Mouse (Mus musculus): ENCODE measurements around the gene Fbxw4. TPM values are rescaled to one million over a fixed set of nuclear protein-coding genes. Genes with fewer than 3 reads are reported as not detected.
A peak's percentile ranks its signal among the peaks of the same experiment; 100 is the strongest.

Fbxw4 gene
- polyA plus RNA-seq, 1 experiment from 2014 or later, result 3.2 TPM

GRCm38 (mm10) chr19:45623710-45624109, 36.4 kb downstream of the Fbxw4 start:
- H3K9me3 ChIP-seq (ENCODE audit: control insufficient read depth, low read length), result no peaks in the 10 kb centered on the region
- no peak overlapping the region for H3K4me2 ChIP-seq
- H3K9ac ChIP-seq (ENCODE audit: low read length), result no peak overlapping the region
- H3K27me3 ChIP-seq (ENCODE audit: control insufficient read depth, insufficient read depth, low read length), result no peaks in the 10 kb centered on the region
- 84% methylated on average over 4 of the region's 4 CpGs for WGBS
- DNase-seq (ENCODE audit: low spot score, missing footprints), result no peak
- H3K27ac ChIP-seq (ENCODE audit: low read depth, low read length), result no peak overlapping the region
- H3K4me3 ChIP-seq (ENCODE audit: low read depth, low read length), result no peak overlapping the region
- no peaks in the 10 kb centered on the region for H3K4me1 ChIP-seq (ENCODE audit: control insufficient read depth, insufficient read depth, low read length)
- no peak for ATAC-seq (ENCODE audit: low FRiP score)
- no peaks in the 10 kb centered on the region for H3K36me3 ChIP-seq (ENCODE audit: control insufficient read depth, insufficient read depth, low read length)

- Histone ChIP-seq H3K27me3 (ENCODE audit: control insufficient read depth, insufficient read depth, low read length) (no peaks in the 10 kb centered on the region; the same call in 1 of the 2 replicates), H3K4me2 (no peak overlapping the region), H3K36me3 (ENCODE audit: control insufficient read depth, insufficient read depth, low read length) (no peaks in the 10 kb centered on the region), H3K27ac (ENCODE audit: low read depth, low read length) (no peak overlapping the region), H3K9me3 (ENCODE audit: control insufficient read depth, low read length) (no peaks in the 10 kb centered on the region), H3K4me1 (ENCODE audit: control insufficient read depth, insufficient read depth, low read length) (peaks cover 2% of the 10 kb centered on the region), H3K9ac (ENCODE audit: low read length) (no peak overlapping the region), H3K4me3 (ENCODE audit: low read depth, low read length) (no peak overlapping the region)
- ATAC-seq (ENCODE audit: low FRiP score), result no peak
- DNase-seq (ENCODE audit: low spot score, missing footprints), result peak; percentile 31
- 36% methylated on average over 5 of the region's 5 CpGs for WGBS
Measured at GRCm38 (mm10) chr19:45622144-45622543, 38.0 kb downstream of the Fbxw4 start.

GRCm38 (mm10) chr19:45621061-45621460, 39.1 kb downstream of the Fbxw4 start:
- no peak overlapping the region for H3K4me2 ChIP-seq
- ATAC-seq (ENCODE audit: low FRiP score) (no peak), DNase-seq (ENCODE audit: low spot score, missing footprints) (peak; percentile 69)
- no peak overlapping the region for H3K27ac ChIP-seq (ENCODE audit: low read depth, low read length)
- no peaks in the 10 kb centered on the region for H3K9me3 ChIP-seq (ENCODE audit: control insufficient read depth, low read length)
- H3K9ac ChIP-seq (ENCODE audit: low read length), result no peak overlapping the region
- no peaks in the 10 kb centered on the region; the same call in 1 of the 2 replicates for H3K27me3 ChIP-seq (ENCODE audit: control insufficient read depth, insufficient read depth, low read length)
- WGBS, result 63% methylated on average over 7 of the region's 7 CpGs
- H3K36me3 ChIP-seq (ENCODE audit: control insufficient read depth, insufficient read depth, low read length), result no peaks in the 10 kb centered on the region
- H3K4me1 ChIP-seq (ENCODE audit: control insufficient read depth, insufficient read depth, low read length), result peaks cover 12% of the 10 kb centered on the region
- no peak overlapping the region for H3K4me3 ChIP-seq (ENCODE audit: low read depth, low read length)

- Histone ChIP-seq H3K4me2 (no peak overlapping the region), H3K36me3 (ENCODE audit: control insufficient read depth, insufficient read depth, low read length) (no peaks in the 10 kb centered on the region), H3K9me3 (ENCODE audit: control insufficient read depth, low read length) (no peaks in the 10 kb centered on the region), H3K9ac (ENCODE audit: low read length) (no peak overlapping the region), H3K4me1 (ENCODE audit: control insufficient read depth, insufficient read depth, low read length) (peaks cover 23% of the 10 kb centered on the region), H3K4me3 (ENCODE audit: low read depth, low read length) (no peak overlapping the region), H3K27me3 (ENCODE audit: control insufficient read depth, insufficient read depth, low read length) (peaks cover 2% of the 10 kb centered on the region), H3K27ac (ENCODE audit: low read depth, low read length) (no peak overlapping the region)
- no peak for ATAC-seq (ENCODE audit: low FRiP score)
- WGBS, result 88% methylated on average over 14 of the region's 14 CpGs
- peak; percentile 47 for DNase-seq (ENCODE audit: low spot score, missing footprints)
Measured at GRCm38 (mm10) chr19:45619744-45620501, 40.2 kb downstream of the Fbxw4 start.

- H3K4me1 ChIP-seq (ENCODE audit: control insufficient read depth, insufficient read depth, low read length), result peaks cover 23% of the 10 kb centered on the region
- H3K9ac ChIP-seq (ENCODE audit: low read length), result no peak overlapping the region
- no peak overlapping the region for H3K27ac ChIP-seq (ENCODE audit: low read depth, low read length)
- H3K4me3 ChIP-seq (ENCODE audit: low read depth, low read length), result no peak overlapping the region
- H3K4me2 ChIP-seq, result no peak overlapping the region
- ATAC-seq (ENCODE audit: low FRiP score), result no peak
- DNase-seq (ENCODE audit: low spot score, missing footprints), result no peak
- 90% methylated on average over 6 of the region's 6 CpGs for WGBS
- H3K36me3 ChIP-seq (ENCODE audit: control insufficient read depth, insufficient read depth, low read length), result no peaks in the 10 kb centered on the region
- no peaks in the 10 kb centered on the region for H3K9me3 ChIP-seq (ENCODE audit: control insufficient read depth, low read length)
- peaks cover 2% of the 10 kb centered on the region for H3K27me3 ChIP-seq (ENCODE audit: control insufficient read depth, insufficient read depth, low read length)
Measured at GRCm38 (mm10) chr19:45618184-45618583, 41.9 kb downstream of the Fbxw4 start.

- no peaks in the 10 kb centered on the region for H3K36me3 ChIP-seq (ENCODE audit: control insufficient read depth, insufficient read depth, low read length)
- H3K27me3 ChIP-seq (ENCODE audit: control insufficient read depth, insufficient read depth, low read length), result peaks cover 2% of the 10 kb centered on the region
- 17% methylated on average over 7 of the region's 7 CpGs for WGBS
- no peak overlapping the region for H3K9ac ChIP-seq (ENCODE audit: low read length)
- no peaks in the 10 kb centered on the region for H3K9me3 ChIP-seq (ENCODE audit: control insufficient read depth, low read length)
- H3K4me3 ChIP-seq (ENCODE audit: low read depth, low read length), result no peak overlapping the region
- ATAC-seq (ENCODE audit: low FRiP score), result no peak
- no peak for DNase-seq (ENCODE audit: low spot score, missing footprints)
- H3K27ac ChIP-seq (ENCODE audit: low read depth, low read length), result no peak overlapping the region
- H3K4me2 ChIP-seq, result no peak overlapping the region
- H3K4me1 ChIP-seq (ENCODE audit: control insufficient read depth, insufficient read depth, low read length), result peaks cover 23% of the 10 kb centered on the region
Measured at GRCm38 (mm10) chr19:45616735-45617134, 43.4 kb downstream of the Fbxw4 start.

GRCm38 (mm10) chr19:45616214-45616518, 43.9 kb downstream of the Fbxw4 start:
- Histone ChIP-seq H3K4me2 (no peak overlapping the region), H3K9ac (ENCODE audit: low read length) (peak overlapping the region; percentile 27; the same call in 1 of the 2 replicates), H3K4me1 (ENCODE audit: control insufficient read depth, insufficient read depth, low read length) (peaks cover 23% of the 10 kb centered on the region), H3K36me3 (ENCODE audit: control insufficient read depth, insufficient read depth, low read length) (no peaks in the 10 kb centered on the region), H3K27ac (ENCODE audit: low read depth, low read length) (peak overlapping the region; percentile 22; the same call in 1 of the 2 replicates), H3K4me3 (ENCODE audit: low read depth, low read length) (no peak overlapping the region), H3K9me3 (ENCODE audit: control insufficient read depth, low read length) (no peaks in the 10 kb centered on the region), H3K27me3 (ENCODE audit: control insufficient read depth, insufficient read depth, low read length) (peaks cover 2% of the 10 kb centered on the region)
- 28% methylated on average over 4 of the region's 4 CpGs for whole genome bisulfite sequencing
- ATAC-seq (ENCODE audit: low FRiP score) (peak; percentile 55; the same call in 1 of the 2 replicates), DNase-seq (ENCODE audit: low spot score, missing footprints) (no peak)

- Histone ChIP-seq H3K4me1 (ENCODE audit: control insufficient read depth, insufficient read depth, low read length) (peaks cover 23% of the 10 kb centered on the region), H3K9ac (ENCODE audit: low read length) (peak overlapping the region; percentile 27; the same call in 1 of the 2 replicates), H3K27me3 (ENCODE audit: control insufficient read depth, insufficient read depth, low read length) (peaks cover 2% of the 10 kb centered on the region), H3K4me2 (no peak overlapping the region), H3K9me3 (ENCODE audit: control insufficient read depth, low read length) (no peaks in the 10 kb centered on the region), H3K4me3 (ENCODE audit: low read depth, low read length) (no peak overlapping the region), H3K27ac (ENCODE audit: low read depth, low read length) (peak overlapping the region; percentile 22; the same call in 1 of the 2 replicates), H3K36me3 (ENCODE audit: control insufficient read depth, insufficient read depth, low read length) (no peaks in the 10 kb centered on the region)
- ATAC-seq (ENCODE audit: low FRiP score), result 0 out of 2 replicates have a peak, but pooled peaks have one; percentile 30
- WGBS, result 31% methylated on average over 12 of the region's 12 CpGs
- peak; percentile 90 for DNase-seq (ENCODE audit: low spot score, missing footprints)
Measured at GRCm38 (mm10) chr19:45615415-45616213, 44.5 kb downstream of the Fbxw4 start.

GRCm38 (mm10) chr19:45614928-45615327, 45.2 kb downstream of the Fbxw4 start:
- peaks cover 23% of the 10 kb centered on the region for H3K4me1 ChIP-seq (ENCODE audit: control insufficient read depth, insufficient read depth, low read length)
- WGBS, result 57% methylated on average over 3 of the region's 3 CpGs
- no peaks in the 10 kb centered on the region for H3K36me3 ChIP-seq (ENCODE audit: control insufficient read depth, insufficient read depth, low read length)
- peaks cover 2% of the 10 kb centered on the region for H3K27me3 ChIP-seq (ENCODE audit: control insufficient read depth, insufficient read depth, low read length)
- H3K27ac ChIP-seq (ENCODE audit: low read depth, low read length), result no peak overlapping the region
- no peak overlapping the region for H3K4me2 ChIP-seq
- no peaks in the 10 kb centered on the region for H3K9me3 ChIP-seq (ENCODE audit: control insufficient read depth, low read length)
- H3K9ac ChIP-seq (ENCODE audit: low read length), result no peak overlapping the region
- no peak overlapping the region for H3K4me3 ChIP-seq (ENCODE audit: low read depth, low read length)
- ATAC-seq (ENCODE audit: low FRiP score), result no peak
- DNase-seq (ENCODE audit: low spot score, missing footprints), result no peak

Measured in midbrain, embryonic 11.5 days (tissue).